Mouse (Mus musculus) lung, embryonic 15.5 days (tissue): ENCODE measurements at regions not wholly inside any gene's neighbourhood (a gene's known extent, or its start where the extent isn't known, plus 50 kb on each side); places are given as distances from the start of the nearest gene placed in this dataset.

Source experiments
- ATAC-seq: fragments of 200-750 bp; cut with Nextera tagmentation; 2 replicates; pipeline ENCODE4 v1.8.0; 2017; ENCODE audit warnings: moderate number of reproducible peaks, borderline replicate concordance; ENCODE audit not compliant: low FRiP score, low TSS enrichment; ENCODE audit errors: extremely low read depth
- H3K27ac ChIP-seq: fragments of 300-500 bp; sonication (generic); 2 replicates; pipeline ENCODE4 v1.5.1; 2015; ENCODE audit warnings: moderate library complexity, mild to moderate bottlenecking, inconsistent platforms
- H3K27me3 ChIP-seq: fragments of 300-500 bp; sonication (generic); 2 replicates; pipeline ENCODE4 v1.6.1; 2015; ENCODE audit warnings: inconsistent platforms
- H3K36me3 ChIP-seq: fragments of 300-500 bp; sonication (generic); 2 replicates; pipeline ENCODE4 v1.6.1; 2015; ENCODE audit warnings: inconsistent platforms
- H3K4me1 ChIP-seq: fragments of 300-500 bp; sonication (generic); 2 replicates; pipeline ENCODE4 v1.6.1; 2015; ENCODE audit warnings: inconsistent platforms
- H3K4me2 ChIP-seq: fragments of 300-500 bp; sonication (generic); 2 replicates; pipeline ENCODE4 v1.6.1; 2015; ENCODE audit warnings: inconsistent platforms, mild to moderate bottlenecking, moderate library complexity
- H3K4me3 ChIP-seq: fragments of 300-500 bp; sonication (generic); 2 replicates; pipeline ENCODE4 v1.5.1; 2015; ENCODE audit warnings: mild to moderate bottlenecking, inconsistent platforms
- H3K9ac ChIP-seq: fragments of 300-500 bp; sonication (generic); 2 replicates; pipeline ENCODE4 v1.6.1; 2015; ENCODE audit warnings: inconsistent platforms
- H3K9me3 ChIP-seq: fragments of 300-500 bp; sonication (generic); 2 replicates; pipeline ENCODE4 v1.6.1; 2016; ENCODE audit warnings: inconsistent platforms
- WGBS: fragments of 180-500 bp; shearing (Covaris S2); methylation state at CpG from one replicate; pipeline ENCODE4 v1.1.7; 2015; 5-methylcytosine and 5-hydroxymethylcytosine counted together

- Histone ChIP-seq H3K4me1 (no peaks in the 10 kb centered on the region), H3K9me3 (no peaks in the 10 kb centered on the region), H3K9ac (no peak overlapping the region), H3K27me3 (no peaks in the 10 kb centered on the region), H3K4me3 (no peak overlapping the region), H3K36me3 (no peaks in the 10 kb centered on the region), H3K27ac (no peak overlapping the region), H3K4me2 (no peak overlapping the region)
- no peak for ATAC-seq
- 66% methylated on average over 6 of the region's 6 CpGs for WGBS
Observed at GRCm38 (mm10) chr14:61885241-61886015, 278.2 kb downstream of the Kcnrg start.

- WGBS: 55% methylated on average over 8 of the region's 8 CpGs
- no peak for ATAC-seq
Observed at GRCm38 (mm10) chr14:61889626-61890025, 282.4 kb downstream of the Kcnrg start.

GRCm38 (mm10) chr14:61893786-61894185 is 286.5 kb downstream of the Kcnrg start:
- no peaks in the 10 kb centered on the region for H3K36me3 ChIP-seq
- H3K27ac ChIP-seq: no peak overlapping the region
- 54% methylated on average over 3 of the region's 3 CpGs for WGBS
- ATAC-seq: no peak
- H3K9me3 ChIP-seq: no peaks in the 10 kb centered on the region
- no peaks in the 10 kb centered on the region for H3K4me1 ChIP-seq
- no peak overlapping the region for H3K9ac ChIP-seq
- H3K4me2 ChIP-seq: no peak overlapping the region
- no peak overlapping the region for H3K4me3 ChIP-seq
- no peaks in the 10 kb centered on the region for H3K27me3 ChIP-seq

More at GRCm38 (mm10) chr14:61889626-61890025, 282.4 kb downstream of the Kcnrg start:
- no peak overlapping the region for H3K4me3 ChIP-seq
- no peak overlapping the region for H3K27ac ChIP-seq
- no peaks in the 10 kb centered on the region for H3K9me3 ChIP-seq
- no peaks in the 10 kb centered on the region for H3K36me3 ChIP-seq
- no peaks in the 10 kb centered on the region for H3K4me1 ChIP-seq
- no peak overlapping the region for H3K9ac ChIP-seq
- H3K4me2 ChIP-seq: no peak overlapping the region
- no peaks in the 10 kb centered on the region for H3K27me3 ChIP-seq

- H3K27me3 ChIP-seq: no peaks in the 10 kb centered on the region
- 51% methylated on average over 5 of the region's 5 CpGs for WGBS
- H3K4me3 ChIP-seq: no peak overlapping the region
- H3K4me1 ChIP-seq: no peaks in the 10 kb centered on the region
- H3K9ac ChIP-seq: no peak overlapping the region
- H3K27ac ChIP-seq: no peak overlapping the region
- H3K4me2 ChIP-seq: no peak overlapping the region
- H3K36me3 ChIP-seq: no peaks in the 10 kb centered on the region
- no peaks in the 10 kb centered on the region for H3K9me3 ChIP-seq
- ATAC-seq: no peak
Observed at GRCm38 (mm10) chr14:61896879-61897278, 289.6 kb downstream of the Kcnrg start.

GRCm38 (mm10) chr14:61898664-61899063 is 291.4 kb downstream of the Kcnrg start:
- Histone ChIP-seq H3K36me3 (no peaks in the 10 kb centered on the region), H3K4me1 (no peaks in the 10 kb centered on the region), H3K27me3 (no peaks in the 10 kb centered on the region), H3K9ac (no peak overlapping the region), H3K9me3 (no peaks in the 10 kb centered on the region), H3K4me2 (no peak overlapping the region), H3K4me3 (no peak overlapping the region), H3K27ac (no peak overlapping the region)
- no peak for ATAC-seq
- 84% methylated on average over 10 of the region's 10 CpGs for WGBS

- ATAC-seq: no peak
- Histone ChIP-seq H3K4me3 (no peak overlapping the region), H3K9me3 (no peaks in the 10 kb centered on the region), H3K27ac (no peak overlapping the region), H3K36me3 (no peaks in the 10 kb centered on the region), H3K4me2 (no peak overlapping the region), H3K27me3 (no peaks in the 10 kb centered on the region), H3K9ac (no peak overlapping the region), H3K4me1 (no peaks in the 10 kb centered on the region)
- WGBS: 51% methylated on average over 4 of the region's 4 CpGs
Observed at GRCm38 (mm10) chr14:61904426-61905124, 297.3 kb downstream of the Kcnrg start.

- Histone ChIP-seq H3K27me3 (no peaks in the 10 kb centered on the region), H3K4me1 (no peaks in the 10 kb centered on the region), H3K27ac (no peak overlapping the region), H3K4me3 (no peak overlapping the region), H3K9ac (no peak overlapping the region), H3K4me2 (no peak overlapping the region), H3K9me3 (no peaks in the 10 kb centered on the region), H3K36me3 (no peaks in the 10 kb centered on the region)
- ATAC-seq: no peak
Observed at GRCm38 (mm10) chr14:61918113-61918512, 310.9 kb downstream of the Kcnrg start.

GRCm38 (mm10) chr14:61931811-61932210 is 324.6 kb downstream of the Kcnrg start:
- no peak overlapping the region for H3K27ac ChIP-seq
- no peak for ATAC-seq
- H3K9me3 ChIP-seq: no peaks in the 10 kb centered on the region
- H3K9ac ChIP-seq: no peak overlapping the region
- no peaks in the 10 kb centered on the region for H3K36me3 ChIP-seq
- WGBS: 53% methylated on average over 8 of the region's 8 CpGs
- no peaks in the 10 kb centered on the region for H3K4me1 ChIP-seq
- no peak overlapping the region for H3K4me2 ChIP-seq
- no peaks in the 10 kb centered on the region for H3K27me3 ChIP-seq
- no peak overlapping the region for H3K4me3 ChIP-seq

- H3K27me3 ChIP-seq: no peaks in the 10 kb centered on the region
- H3K9ac ChIP-seq: no peak overlapping the region
- no peak overlapping the region for H3K27ac ChIP-seq
- no peaks in the 10 kb centered on the region for H3K36me3 ChIP-seq
- 72% methylated on average over 7 of the region's 7 CpGs for WGBS
- H3K4me1 ChIP-seq: no peaks in the 10 kb centered on the region; the same call in none of the 2 replicates
- no peak overlapping the region for H3K4me2 ChIP-seq
- H3K4me3 ChIP-seq: no peak overlapping the region
- H3K9me3 ChIP-seq: no peaks in the 10 kb centered on the region
- ATAC-seq: no peak
Observed at GRCm38 (mm10) chr14:61941682-61942081, 334.4 kb downstream of the Kcnrg start.

- Histone ChIP-seq H3K9me3 (no peaks in the 10 kb centered on the region), H3K27ac (no peak overlapping the region), H3K36me3 (no peaks in the 10 kb centered on the region), H3K9ac (no peak overlapping the region), H3K27me3 (no peaks in the 10 kb centered on the region), H3K4me1 (peaks cover 13% of the 10 kb centered on the region), H3K4me3 (no peak overlapping the region), H3K4me2 (no peak overlapping the region)
- WGBS: 24% methylated on average over 5 of the region's 5 CpGs
- ATAC-seq: peak; percentile 67; the same call in 1 of the 2 replicates
Observed at GRCm38 (mm10) chr14:61945659-61946058, 338.4 kb downstream of the Kcnrg start.

- WGBS: 35% methylated on average over 6 of the region's 6 CpGs
- no peaks in the 10 kb centered on the region for H3K9me3 ChIP-seq
- H3K27ac ChIP-seq: peak overlapping the region; percentile 35; the same call in 1 of the 2 replicates
- H3K4me1 ChIP-seq: peaks cover 16% of the 10 kb centered on the region
- H3K4me3 ChIP-seq: no peak overlapping the region
- H3K9ac ChIP-seq: no peak overlapping the region
- ATAC-seq: no peak
- H3K27me3 ChIP-seq: no peaks in the 10 kb centered on the region
- H3K36me3 ChIP-seq: no peaks in the 10 kb centered on the region
- no peak overlapping the region for H3K4me2 ChIP-seq
Observed at GRCm38 (mm10) chr14:61949446-61949845, 342.2 kb downstream of the Kcnrg start.

GRCm38 (mm10) chr14:61950004-61950403 is 342.4 kb upstream of the Rnaseh2b start:
- no peak for ATAC-seq
- H3K36me3 ChIP-seq: no peaks in the 10 kb centered on the region
- peak overlapping the region; percentile 35; the same call in 1 of the 2 replicates for H3K27ac ChIP-seq
- no peak overlapping the region for H3K4me3 ChIP-seq
- WGBS: 25% methylated on average over 3 of the region's 3 CpGs
- no peaks in the 10 kb centered on the region for H3K9me3 ChIP-seq
- no peak overlapping the region for H3K9ac ChIP-seq
- H3K27me3 ChIP-seq: no peaks in the 10 kb centered on the region
- H3K4me2 ChIP-seq: no peak overlapping the region
- H3K4me1 ChIP-seq: peaks cover 16% of the 10 kb centered on the region
